Mouse (Mus musculus) MEL (cell line): ENCODE measurements around the gene Gins1. TPM values are rescaled to one million over a fixed set of nuclear protein-coding genes. Genes with fewer than 3 reads are reported as not detected.

Source experiments
- DNase-seq: peaks from one replicate; pipeline ENCODE4 v3.0.0; 2011; ENCODE audit warnings: low read depth, low spot score
- H3K27ac ChIP-seq: 2 replicates; pipeline ENCODE4 v1.5.1; 2012; ENCODE audit warnings: low read depth, mild to moderate bottlenecking, control low read depth, low read length, moderate library complexity; ENCODE audit not compliant: control insufficient read depth
- H3K27me3 ChIP-seq, 2 experiments: fragments of 150-350 bp in 1 of 2; sonication (generic) in 1 of 2; 2 replicates each; pipeline ENCODE4 v1.6.1; 2012; ENCODE audit warnings: low read length in 2 of 2, mild to moderate bottlenecking in 2 of 2, improper control_type of control experiment in 1 of 2, moderate library complexity in 1 of 2; ENCODE audit not compliant: insufficient read depth in 2 of 2, control insufficient read depth in 1 of 2
- H3K36me3 ChIP-seq, 2 experiments: 2 replicates each; pipeline ENCODE4 v1.6.1; 2012 to 2014; ENCODE audit warnings: low read length in 2 of 2, improper control_type of control experiment in 1 of 2, inconsistent platforms in 1 of 2, mild to moderate bottlenecking in 1 of 2; ENCODE audit not compliant: insufficient read depth in 2 of 2, control insufficient read depth in 1 of 2
- H3K4me1 ChIP-seq, 2 experiments: fragments of 150-350 bp in 1 of 2; sonication (generic) in 1 of 2; 2 replicates each; pipeline ENCODE4 v1.6.1; 2012; ENCODE audit warnings: low read length in 2 of 2, improper control_type of control experiment in 1 of 2, mild to moderate bottlenecking in 1 of 2; ENCODE audit not compliant: insufficient read depth in 2 of 2, control insufficient read depth in 1 of 2
- H3K4me3 ChIP-seq, 2 experiments: fragments of 150-350 bp in 1 of 2; sonication (generic) in 1 of 2; 2 replicates each; pipeline ENCODE4 v1.5.1; 2012; ENCODE audit warnings: low read depth in 2 of 2, low read length in 2 of 2, mild to moderate bottlenecking in 2 of 2, moderate library complexity in 2 of 2, control low read depth in 1 of 2, improper control_type of control experiment in 1 of 2; ENCODE audit not compliant: control insufficient read depth in 1 of 2, insufficient read depth in 1 of 2
- H3K79me2 ChIP-seq: 2 replicates; pipeline ENCODE4 v1.6.1; 2012; ENCODE audit warnings: mild to moderate bottlenecking, low read length, moderate library complexity; ENCODE audit not compliant: control insufficient read depth, poor library complexity, insufficient read depth
- H3K9ac ChIP-seq: 2 replicates; pipeline ENCODE4 v1.6.1; 2012; ENCODE audit warnings: low read depth, mild to moderate bottlenecking, control low read depth, low read length, moderate library complexity; ENCODE audit not compliant: control insufficient read depth, poor library complexity, severe bottlenecking
- H3K9me3 ChIP-seq: fragments of 150-350 bp; sonication (generic); replicated peaks from 2 replicates; pipeline ENCODE4 v1.6.1; 2012; ENCODE audit warnings: mild to moderate bottlenecking, low read length, improper control_type of control experiment, moderate library complexity; ENCODE audit not compliant: insufficient read depth
- CHD1 ChIP-seq: IDR thresholded peaks from 2 replicates; pipeline ENCODE4 v1.6.1; 2012; ENCODE audit warnings: low read depth, mild to moderate bottlenecking, inconsistent platforms, low read length, improper control_type of control experiment
- E2F4 ChIP-seq: IDR thresholded peaks from 2 replicates; pipeline ENCODE4 v1.6.1; 2011; ENCODE audit warnings: low read depth, low read length, improper control_type of control experiment, borderline replicate concordance
- ELF1 ChIP-seq: IDR thresholded peaks from 2 replicates; pipeline ENCODE4 v1.6.1; 2014; ENCODE audit warnings: low read depth, mild to moderate bottlenecking, inconsistent platforms, low read length, improper control_type of control experiment, moderate library complexity
- GATA1 ChIP-seq: IDR thresholded peaks from 2 replicates; pipeline ENCODE4 v1.6.1; 2011; ENCODE audit warnings: low read depth, low read length, improper control_type of control experiment
- HCFC1 ChIP-seq: IDR thresholded peaks from 2 replicates; pipeline ENCODE4 v1.6.1; 2012; ENCODE audit warnings: low read depth, mild to moderate bottlenecking, inconsistent platforms, low read length, improper control_type of control experiment, moderate library complexity
- KAT2A ChIP-seq: conservative IDR thresholded peaks from 2 replicates; pipeline ENCODE4 v1.6.1; 2012; ENCODE audit warnings: low read depth, low read length, improper control_type of control experiment, inconsistent platforms
- MAFK ChIP-seq: IDR thresholded peaks from 2 replicates; pipeline ENCODE4 v1.6.1; 2011; ENCODE audit warnings: low read depth, mild to moderate bottlenecking, low read length, improper control_type of control experiment, borderline replicate concordance
- MAX ChIP-seq: IDR thresholded peaks from 2 replicates; pipeline ENCODE4 v1.6.1; 2011; ENCODE audit warnings: low read length, improper control_type of control experiment
- MEF2A ChIP-seq: IDR thresholded peaks from 2 replicates; pipeline ENCODE4 v1.6.1; 2014; ENCODE audit warnings: low read depth, mild to moderate bottlenecking, inconsistent platforms, low read length, improper control_type of control experiment; ENCODE audit not compliant: poor library complexity, insufficient replicate concordance, severe bottlenecking; ENCODE audit errors: extremely low read depth
- MYB ChIP-seq: IDR thresholded peaks from 2 replicates; pipeline ENCODE4 v1.6.1; 2011; ENCODE audit warnings: mild to moderate bottlenecking, low read depth, low read length, improper control_type of control experiment
- NELFE ChIP-seq: IDR thresholded peaks from 2 replicates; pipeline ENCODE4 v1.6.1; 2011; ENCODE audit warnings: low read depth, low read length, improper control_type of control experiment
- POLR2AphosphoS2 ChIP-seq: IDR thresholded peaks from 2 replicates; pipeline ENCODE4 v1.6.1; 2011; ENCODE audit warnings: low read length, improper control_type of control experiment
- POLR2AphosphoS5 ChIP-seq: IDR thresholded peaks from 2 replicates; pipeline ENCODE4 v1.6.1; 2012; ENCODE audit warnings: low read depth, borderline replicate concordance, mild to moderate bottlenecking, inconsistent platforms, low read length, moderate library complexity, mixed read lengths
- RAD21 ChIP-seq: IDR thresholded peaks from 2 replicates; pipeline ENCODE4 v1.6.1; 2011; ENCODE audit warnings: mild to moderate bottlenecking, low read depth, low read length, improper control_type of control experiment
- RCOR1 ChIP-seq: IDR thresholded peaks from 2 replicates; pipeline ENCODE4 v1.6.1; 2012; ENCODE audit warnings: low read depth, mild to moderate bottlenecking, inconsistent platforms, low read length, improper control_type of control experiment
- SMC3 ChIP-seq: IDR thresholded peaks from 2 replicates; pipeline ENCODE4 v1.6.1; 2011; ENCODE audit warnings: low read depth, low read length, improper control_type of control experiment
- USF2 ChIP-seq, 2 experiments: IDR thresholded peaks; 2 replicates each; pipeline ENCODE4 v1.6.1; 2011 to 2012; ENCODE audit warnings: improper control_type of control experiment in 2 of 2, low read length in 2 of 2, borderline replicate concordance in 1 of 2, inconsistent platforms in 1 of 2, low read depth in 1 of 2, mild to moderate bottlenecking in 1 of 2; ENCODE audit not compliant: insufficient read depth in 1 of 2
- ZNF384 ChIP-seq: IDR thresholded peaks from 2 replicates; pipeline ENCODE4 v1.6.1; 2012; ENCODE audit warnings: low read depth, mild to moderate bottlenecking, inconsistent platforms, low read length, improper control_type of control experiment
- polyA plus RNA-seq, 2 experiments: library from polyadenylated mRNA; stranded (reverse) in 1 of 2; unstranded in 1 of 2; fragments of >175 nt in 1 of 2; fragments of >200 nt in 1 of 2; gene quantifications; 2 replicates each; pipeline versions ENCODE4 v1.2.1 to v1.2.4; 2012; ENCODE audit warnings: low replicate concordance in 2 of 2, low read depth in 1 of 2; ENCODE audit not compliant: insufficient read length in 2 of 2, insufficient read depth in 1 of 2, missing spikeins in 1 of 2
- total RNA-seq: library from RNA; depleted of rRNA; stranded (reverse); fragments of 300-350 nt; gene quantifications from 2 replicates; pipeline ENCODE4 v1.2.3, GENCODE M21; 2012; rRNA removed

Gins1 gene
- total RNA-seq (56.2 and 64.8 TPM in 2 replicates), polyA plus RNA-seq (10 to 100 TPM in 1 of 2 experiments, not detected in 1; 68.7 TPM)

GRCm38 (mm10) chr2:150904936-150905450 is at the start of gene Gins1:
Gene Gins1, plus strand, starts transcription at chr2:150905400.
- Histone ChIP-seq H3K27ac (peak within 1 kb of the TSS; percentile 96), H3K27me3 (no peaks in the 10 kb centered on the region), H3K36me3 (peaks cover 0 to 10% of the 10 kb centered on the region in 2 experiments; a peak in 2 of 4 replicates), H3K4me3 (peak within 1 kb of the TSS; percentile 95 to 98), H3K4me1 (peaks cover 2 to 4% of the 10 kb centered on the region in 2 experiments; a peak in 2 of 4 replicates), H3K79me2 (peaks cover 12% of the 10 kb centered on the region), H3K9ac (peak within 1 kb of the TSS; percentile 98), H3K9me3 (no peaks in the 10 kb centered on the region)
- peak; percentile 76; the same call in 1 of the 2 replicates for TF ChIP-seq POLR2AphosphoS5
- TF ChIP-seq MYB: no peak
- 0 out of 2 replicates have a peak, but pooled peaks have one; percentile 38 for TF ChIP-seq CHD1
- TF ChIP-seq RCOR1: 0 out of 2 replicates have a peak, but pooled peaks have one; percentile 18
- no peak for DNase-seq

GRCm38 (mm10) chr2:150858724-150859487 is 46.3 kb upstream of the Gins1 start:
- Histone ChIP-seq H3K27ac (no peak overlapping the region), H3K4me1 (no peaks in the 10 kb centered on the region), H3K27me3 (no peaks in the 10 kb centered on the region), H3K79me2 (no peaks in the 10 kb centered on the region), H3K9ac (no peak overlapping the region), H3K36me3 (no peaks in the 10 kb centered on the region; a peak in 2 of 4 replicates), H3K4me3 (no peak overlapping the region), H3K9me3 (no peaks in the 10 kb centered on the region)
- TF ChIP-seq ELF1: no peak
- TF ChIP-seq RCOR1: no peak
- no peak for TF ChIP-seq POLR2AphosphoS2
- TF ChIP-seq MAX: no peak
- TF ChIP-seq POLR2AphosphoS5: no peak
- TF ChIP-seq MEF2A: no peak
- no peak for TF ChIP-seq USF2 (IDR thresholded peaks at IDR 0.05; ENCODE audit: borderline replicate concordance in 1 of 2, insufficient read depth in 1 of 2, low read depth in 1 of 2, low read length in 2 of 2)
- TF ChIP-seq HCFC1: no peak
- no peak for TF ChIP-seq NELFE
- TF ChIP-seq ZNF384: no peak
- TF ChIP-seq E2F4: no peak
- TF ChIP-seq GATA1: no peak
- no peak for TF ChIP-seq SMC3
- TF ChIP-seq RAD21: no peak
- TF ChIP-seq MAFK: no peak
- TF ChIP-seq KAT2A: no peak
- no peak for DNase-seq
